Mouse (Mus musculus) kidney, postnatal 36 days (tissue): ENCODE measurements around the gene Uhmk1.
A peak's percentile ranks its signal among the peaks of the same experiment; 100 is the strongest.
"Not testable (repeated sequence)": the region's sequence is repeated elsewhere in the genome, so short reads cannot be mapped to it uniquely, and the experiment has no call there.

Source experiments
- DNase-seq, 2 experiments: peaks; one replicate each; pipeline ENCODE4 v3.0.0; 2021 to 2022; ENCODE audit warnings: mixed read lengths in 2 of 2

Gene Uhmk1

GRCm38 (mm10) chr1:170214757-170215522, at the start of gene Uhmk1:
Uhmk1 (minus strand) TSS chr1:170215397.
- peak; percentile 94 to 96 for DNase-seq

- DNase-seq: peak; percentile 88 to 89
Observed at GRCm38 (mm10) chr1:170255560-170255910, 40.3 kb upstream of the Uhmk1 start.

- peak in 1 of 2 experiments; percentile 4 for DNase-seq
Observed at GRCm38 (mm10) chr1:170254893-170255559, 39.8 kb upstream of the Uhmk1 start.

- no peak for DNase-seq
Observed at GRCm38 (mm10) chr1:170245016-170245415, 29.8 kb upstream of the Uhmk1 start.

- DNase-seq: not testable (repeated sequence)
Observed at GRCm38 (mm10) chr1:170232688-170233087, 17.5 kb upstream of the Uhmk1 start, which contains the start of gene Sh2d1b2. Sh2d1b2 (plus strand) TSS chr1:170232749.

GRCm38 (mm10) chr1:170223276-170223675, 8.1 kb upstream of the Uhmk1 start:
- no peak for DNase-seq

GRCm38 (mm10) chr1:170220351-170220750, 5.2 kb upstream of the Uhmk1 start:
- peak; percentile 9 to 68 for DNase-seq

GRCm38 (mm10) chr1:170218091-170218884, 3.1 kb upstream of the Uhmk1 start:
- peak; percentile 15 to 35 for DNase-seq

- no peak for DNase-seq
Observed at GRCm38 (mm10) chr1:170215590-170215989, 393 bp upstream of the Uhmk1 start.

GRCm38 (mm10) chr1:170214383-170214756, 827 bp downstream of the Uhmk1 start:
- DNase-seq: no peak

- no peak for DNase-seq
Observed at GRCm38 (mm10) chr1:170213181-170213879, 1.9 kb downstream of the Uhmk1 start.

GRCm38 (mm10) chr1:170206395-170206794, 8.8 kb downstream of the Uhmk1 start:
- peak in 1 of 2 experiments; percentile 22 for DNase-seq

- peak; percentile 42 to 68 for DNase-seq
Observed at GRCm38 (mm10) chr1:170200379-170200778, 14.8 kb downstream of the Uhmk1 start.

- peak; percentile 79 to 80 for DNase-seq
Observed at GRCm38 (mm10) chr1:170196211-170196610, 19.0 kb downstream of the Uhmk1 start.

- no peak for DNase-seq
Observed at GRCm38 (mm10) chr1:170191925-170192324, 23.3 kb downstream of the Uhmk1 start.

- peak in 1 of 2 experiments; percentile 26 for DNase-seq
Observed at GRCm38 (mm10) chr1:170190225-170190624, 25.0 kb downstream of the Uhmk1 start.

- peak; percentile 16 to 18 for DNase-seq
Observed at GRCm38 (mm10) chr1:170188601-170189000, 26.6 kb downstream of the Uhmk1 start.

GRCm38 (mm10) chr1:170186531-170186930, 28.7 kb downstream of the Uhmk1 start:
- DNase-seq: no peak

GRCm38 (mm10) chr1:170185137-170185536, 30.1 kb downstream of the Uhmk1 start:
- no peak for DNase-seq

- DNase-seq: no peak
Observed at GRCm38 (mm10) chr1:170182706-170183105, 32.5 kb downstream of the Uhmk1 start.

GRCm38 (mm10) chr1:170176661-170177239, 38.4 kb downstream of the Uhmk1 start:
- no peak for DNase-seq

- DNase-seq: no peak
Observed at GRCm38 (mm10) chr1:170175848-170176247, 39.3 kb downstream of the Uhmk1 start.
